Mouse (Mus musculus) heart, postnatal 4 days (tissue): Measurements from ENCODE around the gene Samd4b. TPM values are rescaled to one million over a fixed set of nuclear protein-coding genes. Genes with fewer than 3 reads are reported as not detected.
A peak's percentile ranks its signal among the peaks of the same experiment; 100 is the strongest.

ENCODE experiments used
- DNase-seq: peaks from one replicate; pipeline ENCODE4 v3.0.0; 2021
- total RNA-seq, 2 experiments: library from RNA; stranded (reverse); gene quantifications; 2 replicates each; pipeline ENCODE4 v1.2.3; 2021

Gene Samd4b
- total RNA-seq, 2 experiments from 2014 or later, result 49.2 to 50.5 TPM

DNA sequence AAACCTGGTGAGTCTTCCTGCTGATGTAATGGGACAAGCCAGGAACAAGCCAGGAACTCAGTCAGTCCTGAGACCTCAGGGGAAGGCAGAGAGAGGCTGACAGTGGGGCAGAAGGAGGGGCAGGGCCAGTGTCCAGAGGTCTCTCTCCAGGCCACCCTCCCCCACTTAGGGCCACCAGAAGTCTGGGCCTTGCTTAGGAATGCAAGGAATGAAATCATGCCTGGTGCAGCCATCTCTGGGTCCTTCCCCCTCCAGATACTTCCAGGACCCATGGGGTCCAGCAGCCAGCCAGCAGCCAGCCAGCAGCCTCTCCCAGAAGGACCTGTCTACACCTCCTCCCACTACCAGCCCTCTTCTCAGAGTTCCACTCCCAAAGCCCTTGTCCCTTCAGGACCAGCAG lies 10.3 kb downstream of the Samd4b start:
- peak; percentile 25 for DNase-seq

DNA sequence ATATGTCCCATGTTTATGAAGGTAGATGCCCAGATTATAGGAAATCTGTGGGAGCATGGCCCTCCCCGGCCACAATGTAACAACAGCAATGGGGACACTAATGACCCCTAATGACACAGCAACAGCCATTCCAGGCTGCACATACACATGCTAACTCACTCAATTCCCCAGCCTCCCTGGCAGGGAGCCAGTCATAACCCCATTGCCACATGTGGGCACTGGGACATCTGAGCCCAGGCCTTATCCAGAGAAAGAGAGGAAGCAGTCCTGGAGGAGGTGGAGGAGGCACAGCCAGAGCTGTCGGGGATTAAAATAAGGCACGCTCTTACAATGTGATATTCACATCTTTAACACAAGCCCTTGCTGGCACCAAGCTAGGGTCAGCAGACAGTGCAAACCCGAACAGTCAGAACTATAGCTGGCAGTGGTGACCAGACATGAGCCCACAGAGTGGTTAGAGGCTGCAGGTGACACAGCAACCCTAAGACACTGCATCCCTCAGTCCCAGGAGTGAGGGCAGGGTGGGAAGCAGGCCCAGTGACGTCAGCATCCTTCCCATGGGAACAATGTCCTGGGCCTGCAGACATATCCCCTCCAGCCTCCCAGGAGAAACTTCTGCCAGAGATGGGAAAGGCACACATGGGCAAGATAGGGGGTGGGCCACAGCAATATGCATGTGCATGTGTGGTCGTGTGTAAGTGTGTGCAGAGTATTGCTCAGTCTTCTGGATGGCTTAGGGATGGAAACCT lies 11.1 kb downstream of the Samd4b start:
- DNase-seq, result peak; percentile 61

DNA sequence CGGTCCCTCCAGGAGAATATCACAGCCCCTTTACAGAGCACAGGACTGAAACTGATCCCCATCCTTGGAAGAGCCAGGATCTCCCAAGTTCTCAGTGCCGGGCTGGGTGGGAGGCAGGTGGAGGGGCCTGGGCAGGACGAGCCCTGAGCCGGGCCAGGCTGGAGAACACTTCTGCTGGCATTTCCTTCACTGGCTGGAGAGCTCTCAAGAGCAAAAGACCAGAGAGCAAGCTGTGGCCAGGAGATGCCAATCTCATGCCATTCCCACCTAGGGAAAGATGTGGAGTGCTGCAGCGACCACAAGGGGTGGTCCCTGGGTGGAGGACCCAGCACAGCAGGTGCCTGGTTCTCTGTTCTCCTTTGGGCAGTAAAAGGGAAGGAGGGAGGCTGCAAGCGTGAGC lies 12.9 kb downstream of the Samd4b start:
- DNase-seq, result no peak

DNA sequence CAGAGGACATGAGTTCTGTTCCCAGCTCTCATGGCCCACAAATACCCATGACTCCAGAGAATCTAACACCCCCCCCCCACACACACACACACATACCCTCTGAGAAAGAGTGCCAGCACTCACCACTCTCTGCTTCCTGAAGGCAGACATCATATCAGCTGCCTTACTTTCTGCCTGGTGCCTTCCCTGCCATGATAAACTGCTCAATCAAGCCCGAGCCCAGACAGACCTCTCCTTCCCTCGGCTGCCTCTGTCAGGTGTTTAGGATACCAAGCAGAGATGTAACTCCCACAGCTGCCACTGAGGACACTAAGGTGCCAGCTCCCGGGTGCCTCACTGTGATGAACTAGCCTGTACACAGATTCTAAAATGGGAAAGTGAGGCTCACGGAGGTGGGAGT lies 13.5 kb downstream of the Samd4b start:
- DNase-seq, result no peak

DNA sequence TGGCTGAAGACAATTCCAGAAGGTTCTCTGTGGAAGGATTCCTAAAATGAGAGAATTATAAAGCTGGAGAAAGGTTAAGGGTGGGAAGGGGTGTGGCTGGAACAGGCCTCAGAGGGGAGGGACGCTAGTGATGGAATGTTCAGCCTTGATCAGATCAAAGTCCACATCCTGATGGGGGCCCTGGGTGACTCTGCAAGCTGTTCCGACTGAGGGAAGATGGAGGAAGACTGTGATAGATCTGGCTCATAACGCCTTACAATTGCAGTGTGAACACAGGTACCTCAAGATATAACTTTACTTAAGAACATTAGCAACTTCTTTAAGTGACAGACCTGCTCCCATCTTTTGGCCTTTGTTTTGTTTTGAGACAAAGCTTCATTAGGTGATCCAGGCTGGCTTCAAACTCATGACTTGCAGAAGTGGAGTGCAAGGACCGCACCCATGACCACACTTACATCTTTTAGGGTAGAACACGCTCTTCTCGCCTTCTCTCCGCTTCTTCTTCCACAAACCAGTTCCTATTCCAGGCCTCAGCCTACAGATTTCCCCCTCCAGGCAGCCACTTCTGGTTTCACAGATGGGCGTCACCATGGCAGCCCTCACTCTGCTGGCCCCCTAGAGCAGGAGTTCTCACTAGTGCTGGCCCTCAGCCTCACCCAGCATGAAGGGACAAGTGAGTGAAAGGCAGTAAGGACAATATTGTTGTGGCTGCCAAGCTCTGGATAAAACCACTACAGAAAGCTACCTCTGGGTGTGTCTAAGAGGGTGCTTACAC lies 14.2 kb downstream of the Samd4b start:
- no peak for DNase-seq

DNA sequence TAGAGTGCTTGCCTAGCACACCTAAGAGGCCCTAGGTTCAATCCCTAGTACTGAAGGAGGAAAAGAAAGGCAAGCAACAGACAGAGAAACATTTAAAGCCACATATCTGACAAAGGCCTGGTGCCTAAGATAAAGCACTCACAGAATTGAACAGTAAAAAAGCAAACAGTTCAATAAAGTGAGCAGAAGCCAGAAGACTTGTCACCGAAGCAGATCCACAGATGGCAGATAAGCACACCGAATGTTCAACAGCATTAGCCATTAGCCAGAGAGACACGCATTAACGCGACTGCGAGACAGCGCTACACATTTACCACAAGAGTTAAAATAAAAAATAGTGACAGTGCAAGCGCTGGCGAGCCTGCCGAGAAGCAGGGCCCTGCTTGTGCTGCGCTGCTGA lies 15.1 kb downstream of the Samd4b start:
- no peak for DNase-seq

DNA sequence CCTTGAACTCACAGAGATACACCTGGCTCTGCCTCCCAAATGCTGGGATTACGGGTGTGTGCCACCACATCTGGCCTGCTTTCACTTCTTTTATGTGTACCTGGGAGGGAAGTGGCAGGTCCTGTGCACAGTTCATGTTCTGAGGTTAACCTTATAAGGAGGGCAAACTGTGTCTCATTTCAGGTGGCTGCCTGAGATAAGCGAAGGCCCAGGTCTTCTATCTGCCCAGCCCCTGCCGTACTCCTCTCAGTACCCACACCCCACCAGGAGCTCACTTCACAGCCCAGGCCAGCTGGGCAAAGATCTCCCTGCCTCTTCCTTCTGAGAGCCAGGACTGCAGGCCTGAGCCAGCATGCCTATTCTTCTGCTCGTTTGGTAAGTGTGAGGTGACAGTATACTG lies 16.2 kb downstream of the Samd4b start:
- no peak for DNase-seq

DNA sequence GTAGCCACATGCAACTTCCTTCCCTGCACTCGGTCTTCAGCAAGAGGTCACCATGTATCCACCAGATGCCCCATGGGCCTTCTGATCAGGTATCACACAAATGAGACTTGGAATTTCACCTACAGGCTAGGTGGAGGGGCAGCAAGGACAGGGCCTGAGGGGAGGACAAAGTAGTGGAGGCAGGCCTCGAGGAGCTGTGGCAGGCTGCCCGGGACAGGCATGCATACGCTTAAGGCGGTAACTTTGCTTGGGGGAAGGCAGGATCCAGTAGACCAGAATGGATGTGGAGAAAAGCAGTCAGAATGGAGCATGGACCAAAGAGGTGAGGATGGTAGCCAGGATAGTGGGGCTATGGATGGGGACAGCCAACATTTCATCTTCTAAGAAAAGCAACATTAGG lies 18.1 kb downstream of the Samd4b start:
- no peak for DNase-seq

DNA sequence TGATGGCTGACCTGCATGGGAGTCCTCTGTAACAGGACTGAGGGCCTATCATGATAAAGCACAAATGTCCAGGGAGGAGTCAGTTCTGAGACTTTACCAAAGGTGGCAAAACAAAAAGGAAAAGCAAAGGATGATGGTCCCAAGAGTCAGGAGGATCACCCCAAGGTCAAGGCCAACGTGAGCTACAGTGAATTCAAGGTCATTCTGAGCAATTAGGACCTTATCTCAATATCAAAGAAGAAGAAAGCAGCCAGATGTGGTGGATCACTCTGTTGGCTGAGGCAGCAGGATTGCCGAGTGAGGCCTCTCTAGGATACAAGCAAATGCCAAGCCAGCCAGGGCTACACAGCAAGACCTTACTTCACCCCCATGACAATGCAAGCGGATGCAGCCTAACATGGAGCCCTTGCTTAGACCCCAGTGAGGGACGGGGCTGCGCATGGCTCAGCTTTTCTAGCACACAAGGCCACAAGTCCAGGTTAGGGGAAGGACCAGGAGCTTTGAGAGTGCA lies 19.3 kb downstream of the Samd4b start:
- DNase-seq, result no peak

DNA sequence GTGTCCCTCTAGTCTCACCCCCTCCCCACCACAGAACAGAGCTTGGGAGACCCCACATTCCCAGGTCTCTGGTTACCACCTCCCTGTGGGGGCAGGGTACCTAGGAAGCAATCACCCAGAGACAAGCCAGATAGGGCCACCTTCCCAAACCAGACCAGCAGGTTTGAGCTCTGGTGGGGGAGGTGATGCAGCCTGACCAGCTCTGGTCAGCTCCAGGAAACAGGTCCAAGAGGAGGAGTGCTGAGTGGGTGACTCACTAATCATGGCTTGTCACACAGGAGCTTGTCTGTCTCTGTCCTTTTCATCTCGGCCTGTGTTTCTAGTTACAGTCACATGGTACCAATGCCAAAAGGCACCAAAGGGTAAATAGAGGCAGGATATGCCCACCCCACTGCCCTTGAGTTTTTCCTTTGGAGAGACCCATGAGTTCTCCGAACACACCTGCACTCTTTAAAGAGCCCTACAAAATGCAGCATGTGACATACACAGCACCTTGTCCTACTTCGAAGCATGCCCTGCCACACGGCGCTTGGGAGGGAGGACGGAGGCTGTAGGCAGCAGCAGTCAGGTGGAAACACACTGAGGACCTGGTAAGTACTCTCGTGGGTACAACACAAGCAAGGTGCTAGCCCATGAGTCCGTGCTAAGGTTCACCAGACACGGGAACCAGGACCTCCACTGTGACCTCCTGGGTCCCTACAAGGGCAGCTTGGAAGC lies 20.0 kb downstream of the Samd4b start:
- no peak for DNase-seq

DNA sequence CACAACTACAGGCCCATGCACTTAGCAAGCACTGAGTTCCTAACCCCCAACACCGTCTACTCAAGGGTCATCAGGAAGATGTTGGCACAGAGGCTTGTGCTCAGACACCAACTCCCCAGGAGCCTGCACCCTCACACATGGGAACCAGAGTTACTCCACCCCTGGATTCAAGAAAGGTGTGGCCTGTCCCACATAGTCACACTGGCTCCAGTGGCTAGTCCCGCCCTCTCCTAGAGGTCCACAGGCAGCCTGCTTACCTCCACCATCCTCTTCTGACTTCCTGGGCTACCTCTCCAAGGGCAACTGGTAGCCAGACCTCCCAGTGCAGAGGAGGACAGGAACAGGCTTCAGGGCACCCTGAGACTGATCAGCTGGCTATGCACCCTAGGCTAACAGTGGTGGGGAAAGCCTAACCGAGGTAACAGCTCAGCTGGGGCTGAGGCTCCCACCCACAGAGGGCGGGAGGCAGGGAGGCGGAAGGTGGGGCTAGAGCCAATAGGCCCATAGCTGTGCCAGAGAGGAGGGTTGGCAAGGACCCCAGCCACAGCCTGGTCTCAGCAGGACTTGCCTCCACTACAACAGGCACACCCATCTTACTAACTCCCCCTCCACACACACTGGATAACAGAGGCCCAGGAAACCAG lies 21.6 kb downstream of the Samd4b start:
- peak; percentile 75 for DNase-seq

DNA sequence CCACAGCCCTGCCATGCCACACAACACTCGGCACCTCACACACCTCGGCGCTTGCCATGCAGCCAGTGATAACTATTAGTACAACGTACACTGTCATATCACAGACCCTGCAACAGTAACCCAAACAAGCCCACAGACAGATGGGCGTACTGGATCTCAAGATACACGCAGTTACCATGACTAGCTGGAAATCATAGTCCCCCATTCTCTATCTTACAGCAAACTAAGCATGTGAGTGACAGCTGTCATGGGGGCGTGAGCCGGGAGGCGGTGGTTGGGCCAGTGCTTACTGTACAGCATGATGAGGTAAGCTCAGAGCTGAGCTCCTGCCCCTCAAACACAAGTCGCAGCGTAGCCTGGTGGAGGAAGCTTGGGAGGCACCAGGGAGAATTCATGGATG lies 22.3 kb downstream of the Samd4b start:
- no peak for DNase-seq

DNA sequence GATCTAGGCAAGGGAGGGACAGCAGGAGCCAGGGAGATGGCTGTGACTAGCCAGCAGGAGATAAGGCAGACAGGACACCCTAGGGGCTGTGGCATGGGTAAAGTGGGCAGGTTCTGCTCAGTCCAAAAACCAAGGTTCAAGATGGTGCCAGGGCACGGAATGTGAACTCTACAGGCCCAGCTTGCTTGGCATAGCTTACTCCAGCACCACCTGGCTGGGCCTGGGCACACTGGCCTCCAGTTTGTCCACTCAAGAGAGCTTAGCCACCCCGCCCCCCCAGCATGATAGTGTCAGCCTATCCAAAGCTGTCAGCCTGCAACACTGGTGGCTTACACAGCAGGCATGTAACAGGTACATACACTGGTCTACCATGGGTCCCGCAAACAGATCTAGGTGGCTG lies 24.7 kb downstream of the Samd4b start:
- no peak for DNase-seq

DNA sequence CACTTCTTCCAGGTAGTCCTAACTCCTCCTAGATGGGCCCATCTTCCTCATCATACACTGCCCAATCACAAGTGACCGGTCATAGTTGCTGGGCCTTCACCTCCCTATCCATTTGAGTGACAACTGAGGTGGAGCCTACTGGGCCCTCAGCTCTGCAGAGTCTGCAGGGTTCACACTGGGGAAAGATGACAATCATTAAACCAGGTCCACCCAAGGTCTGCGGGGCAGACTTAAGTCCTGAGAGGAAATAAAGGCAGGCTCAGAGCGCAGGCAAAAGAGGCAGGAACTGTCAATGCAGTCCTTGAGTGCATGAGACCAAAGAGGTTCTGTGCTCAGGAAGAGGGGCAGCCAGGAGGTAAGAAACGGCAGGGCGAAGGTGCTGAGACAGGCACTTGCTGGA lies 25.3 kb downstream of the Samd4b start:
- no peak for DNase-seq

DNA sequence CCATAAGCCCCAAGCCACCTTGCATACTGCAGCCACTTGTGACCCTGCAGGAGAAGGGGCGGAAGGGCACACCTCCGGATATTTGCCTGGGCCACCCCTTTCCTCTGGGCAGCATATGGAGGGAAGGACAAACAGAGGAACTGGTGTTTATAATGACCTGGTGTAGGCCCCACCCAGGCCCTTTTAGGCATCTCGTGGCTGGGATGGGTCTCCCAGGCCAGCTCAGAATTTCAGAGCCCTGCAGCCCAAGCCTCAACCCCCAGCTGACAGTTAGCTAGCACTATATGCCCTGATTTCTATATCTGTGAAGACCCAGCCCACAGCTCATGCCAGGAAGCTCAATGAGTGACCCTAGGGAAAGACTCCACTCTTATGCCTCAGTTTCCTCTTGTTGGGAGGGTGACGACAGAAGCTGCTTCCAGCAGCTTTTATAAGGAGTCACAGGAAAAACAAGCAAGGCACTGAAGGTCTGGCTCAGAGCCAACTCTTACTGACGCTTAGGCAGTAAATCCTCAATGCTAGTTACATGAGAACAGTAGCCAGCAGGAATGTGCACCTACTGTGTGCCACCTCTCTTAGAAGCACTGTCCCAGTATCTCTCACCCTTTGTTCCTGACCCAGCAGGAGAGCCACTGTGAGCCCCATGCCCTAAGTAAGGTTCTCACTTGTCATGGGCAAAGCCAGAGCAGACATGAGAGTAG lies 26.8 kb downstream of the Samd4b start:
- DNase-seq, result peak; percentile 32

DNA sequence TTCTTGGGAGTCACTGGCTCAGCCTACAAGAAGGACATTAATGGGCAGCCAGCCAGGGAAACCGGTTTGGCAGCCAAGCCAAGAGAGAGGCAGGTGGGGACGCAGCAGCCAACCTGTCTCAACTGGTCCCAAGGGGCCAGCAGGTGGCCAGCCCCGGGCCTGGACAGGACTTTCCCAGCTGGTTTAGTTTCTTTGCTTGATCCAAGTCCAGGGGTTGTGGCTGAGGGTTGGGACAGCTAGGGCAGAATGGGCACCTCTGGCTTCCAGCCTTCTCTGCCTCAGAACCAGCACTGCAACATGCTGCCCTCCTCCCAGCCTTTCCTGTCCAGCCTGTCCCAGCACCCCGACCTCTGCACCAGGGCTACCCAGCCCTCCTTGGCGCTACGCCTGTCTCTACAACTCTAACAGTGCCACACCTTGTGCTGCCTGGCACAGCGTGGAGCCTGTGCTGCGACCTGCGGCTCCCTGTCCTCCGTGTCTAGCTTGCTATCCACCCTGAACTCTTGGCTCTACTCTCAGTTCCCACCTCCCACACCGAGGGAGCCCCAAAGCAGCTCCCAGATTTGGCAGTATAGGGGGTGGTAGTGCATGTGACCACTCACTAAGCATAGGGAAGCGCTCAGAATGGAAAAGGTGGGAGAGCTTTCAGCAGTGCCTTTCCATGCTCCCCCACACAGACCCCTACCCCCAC lies 27.5 kb downstream of the Samd4b start:
- peak; percentile 49 for DNase-seq

DNA sequence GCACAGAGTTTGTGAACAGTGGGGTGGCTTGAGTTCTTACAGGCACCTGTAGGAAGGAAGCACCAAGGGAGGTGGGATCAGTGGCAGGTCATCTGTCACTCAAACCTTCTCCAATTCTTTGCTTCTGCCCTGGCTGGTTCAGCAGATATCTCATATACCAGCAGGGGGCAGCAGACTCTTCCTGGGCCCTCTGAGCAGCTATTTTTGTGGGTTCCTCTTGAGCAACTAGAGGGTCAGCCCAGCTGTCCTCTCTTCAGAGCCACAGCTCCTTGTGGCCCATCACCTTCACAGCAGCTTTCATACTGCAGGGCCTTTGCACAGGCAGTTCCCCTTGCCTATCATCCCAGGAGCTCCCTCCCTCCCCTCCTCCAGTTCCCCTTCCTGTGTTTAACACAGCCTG lies 29.7 kb downstream of the Samd4b start:
- DNase-seq, result peak; percentile 78

DNA sequence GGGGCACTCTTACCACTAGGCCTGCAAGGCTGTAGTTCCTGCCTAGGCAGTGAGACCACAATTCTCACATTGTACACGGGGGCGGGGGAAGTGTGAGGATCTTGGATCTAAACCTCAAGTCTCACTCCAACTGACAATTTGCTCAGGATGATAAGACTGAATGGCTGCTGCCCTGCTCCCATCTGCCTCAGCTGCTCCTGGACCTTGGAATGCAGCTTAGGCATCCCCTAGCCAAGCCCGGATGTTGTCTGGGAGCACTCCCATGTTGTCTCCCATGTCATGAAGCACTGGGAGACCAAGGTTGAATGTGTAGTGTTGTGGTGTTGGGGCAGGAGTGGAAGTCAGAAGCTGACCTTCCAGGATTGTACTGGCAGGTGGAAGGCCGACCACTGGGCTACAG lies 30.4 kb downstream of the Samd4b start:
- DNase-seq, result no peak

DNA sequence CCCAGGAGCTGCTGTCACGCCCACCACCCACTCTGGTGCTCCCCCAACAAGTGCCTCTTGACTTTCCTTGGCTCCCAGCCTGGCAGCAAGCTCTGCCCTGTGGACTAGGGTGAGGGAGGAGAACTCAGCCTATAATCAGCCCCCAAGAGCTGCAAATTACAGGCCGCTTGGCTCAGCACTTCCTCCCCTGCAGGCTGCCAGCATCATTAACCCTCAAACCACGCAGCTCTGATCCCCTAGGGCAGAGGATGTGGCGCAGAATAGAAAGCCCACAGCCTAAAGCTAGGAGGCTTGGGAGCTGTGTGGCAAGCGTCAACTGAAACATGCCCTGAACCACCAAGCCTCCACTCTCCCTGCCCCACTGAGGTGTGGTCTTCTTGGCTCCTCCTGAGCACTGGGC lies 32.5 kb downstream of the Samd4b start:
- DNase-seq, result no peak

DNA sequence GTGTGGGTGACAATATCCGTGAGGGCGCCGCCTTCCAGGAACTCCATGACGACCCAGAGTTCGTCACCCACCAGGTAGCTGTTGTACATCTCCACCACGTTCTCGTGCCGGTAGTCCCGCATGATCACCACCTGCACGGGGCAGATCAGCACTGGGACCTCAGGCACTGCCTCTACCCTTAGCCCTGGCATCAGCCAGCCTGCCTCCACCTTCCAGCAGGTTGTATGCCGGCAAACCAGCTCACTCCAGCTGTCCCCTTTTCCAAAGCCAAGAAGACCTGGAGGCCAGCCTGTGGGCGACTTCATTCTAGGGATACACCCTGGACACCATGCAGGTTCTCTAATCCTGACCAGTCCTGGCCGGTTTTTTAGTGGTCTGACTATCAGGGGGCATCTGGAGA lies 35.0 kb downstream of the Samd4b start:
- no peak for DNase-seq

DNA sequence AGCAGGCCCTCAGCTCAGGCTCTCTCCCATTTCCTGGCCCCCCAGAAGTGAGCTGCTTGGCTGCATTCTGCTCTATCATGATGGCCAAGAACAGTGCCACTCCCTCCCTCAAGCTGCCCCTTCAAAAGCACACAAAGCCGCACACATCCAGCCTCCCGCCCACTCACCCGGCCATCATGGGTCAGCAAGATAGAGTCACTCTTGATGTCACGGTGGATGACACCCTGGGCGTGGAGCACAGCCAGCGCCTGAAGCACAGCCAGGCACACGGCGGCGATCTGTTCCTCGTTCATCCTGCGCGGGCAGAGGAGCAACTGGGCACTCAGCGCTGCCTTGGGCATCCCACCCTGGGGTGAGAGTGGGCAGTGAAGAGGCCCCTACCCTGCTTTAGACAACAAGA lies 35.6 kb downstream of the Samd4b start:
- DNase-seq, result no peak

DNA sequence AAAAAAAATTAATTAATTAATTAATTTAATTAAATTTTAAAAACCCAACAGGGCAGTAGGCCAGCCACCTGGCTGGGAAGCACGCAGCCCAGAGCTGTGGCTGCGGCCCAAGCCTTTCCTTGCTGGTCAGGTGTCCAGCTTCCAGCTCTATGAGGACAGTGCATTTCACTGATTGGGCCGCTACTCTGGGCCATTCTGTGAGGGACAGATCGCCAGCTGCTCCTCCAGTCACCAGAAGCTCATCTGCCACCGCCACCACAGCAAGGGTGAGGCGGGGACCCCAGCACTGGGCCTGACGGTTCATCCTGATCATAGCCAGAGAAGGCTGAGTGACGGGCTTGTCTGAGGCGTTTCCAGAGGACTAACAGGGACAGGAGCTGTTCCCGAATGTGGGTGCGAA lies 36.0 kb downstream of the Samd4b start:
- DNase-seq, result no peak
